Mouse (Mus musculus): ENCODE measurements around the gene Btg4. TPM values are rescaled to one million over a fixed set of nuclear protein-coding genes. Genes with fewer than 3 reads are reported as not detected.

Btg4 gene
- polyA plus RNA-seq, 1 experiment from 2014 or later, result not detected

DNA sequence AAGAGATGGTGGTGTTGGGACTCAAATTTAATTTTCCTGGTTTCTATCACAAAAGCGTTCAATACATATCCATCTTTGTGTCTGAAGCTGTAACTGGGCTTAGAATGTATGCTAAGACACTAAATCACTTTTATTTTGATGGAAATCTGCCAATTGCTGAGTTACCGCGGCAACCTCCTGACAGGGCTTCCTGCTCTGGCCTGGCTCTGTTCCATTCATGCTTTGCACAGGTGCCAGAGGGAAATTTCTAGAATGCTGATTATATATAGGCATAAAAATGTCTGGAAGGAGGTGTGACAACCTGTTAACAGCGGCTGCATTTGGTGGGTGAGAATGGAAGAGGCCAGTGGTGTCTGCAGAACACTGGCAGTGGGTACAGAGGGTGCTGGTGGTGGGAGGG lies 85.8 kb downstream of the Btg4 start:
- H3K9ac ChIP-seq (ENCODE audit: low read length), result no peak overlapping the region
- H3K36me3 ChIP-seq (ENCODE audit: control insufficient read depth, insufficient read depth, low read length), result no peaks in the 10 kb centered on the region
- no peaks in the 10 kb centered on the region for H3K27me3 ChIP-seq (ENCODE audit: control insufficient read depth, insufficient read depth, low read length)
- no peak for ATAC-seq (ENCODE audit: insufficient number of reproducible peaks, insufficient read depth, low FRiP score, low read depth)
- no peak overlapping the region for H3K27ac ChIP-seq (replicated peaks in 1 of 2; ENCODE audit: control insufficient read depth in 1 of 2, insufficient read depth in 1 of 2, low read depth in 2 of 2, low read length in 2 of 2)
- H3K4me2 ChIP-seq (ENCODE audit: low read length), result no peak overlapping the region
- no peaks in the 10 kb centered on the region for H3K9me3 ChIP-seq (ENCODE audit: control insufficient read depth, low read length)
- no peak overlapping the region for H3K4me3 ChIP-seq (ENCODE audit: control insufficient read depth in 1 of 2, insufficient read depth in 1 of 2, low read depth in 1 of 2, low read length in 2 of 2)
- H3K4me1 ChIP-seq (ENCODE audit: control insufficient read depth in 2 of 2, insufficient read depth in 2 of 2, low read length in 2 of 2), result peaks cover 0 to 2% of the 10 kb centered on the region in 2 experiments; a peak in 1 of 4 replicates
- 54% methylated on average over 4 of the region's 4 CpGs for WGBS

DNA sequence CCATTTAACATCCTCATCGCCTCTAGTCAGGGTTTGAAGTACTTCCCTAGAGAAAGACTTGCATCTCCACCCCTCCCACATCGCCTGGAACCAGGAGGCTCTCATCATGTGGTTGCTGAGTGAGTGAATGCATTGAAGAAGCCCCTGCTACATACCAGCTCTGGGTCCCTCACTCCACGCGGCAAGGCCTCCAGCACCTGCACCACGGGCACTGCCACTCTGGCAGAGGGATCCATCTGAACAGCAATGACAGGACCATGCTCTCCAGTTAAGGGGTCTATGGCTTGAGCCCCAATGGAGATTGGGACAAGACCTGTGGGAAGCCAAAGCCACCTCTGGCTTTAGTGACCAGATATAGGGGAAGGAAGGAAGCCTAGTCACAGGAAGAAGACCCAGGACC lies 86.6 kb downstream of the Btg4 start:
- no peaks in the 10 kb centered on the region for H3K36me3 ChIP-seq (ENCODE audit: control insufficient read depth, insufficient read depth, low read length)
- H3K4me3 ChIP-seq (ENCODE audit: control insufficient read depth in 1 of 2, insufficient read depth in 1 of 2, low read depth in 1 of 2, low read length in 2 of 2), result no peak overlapping the region
- 87% methylated on average over 5 of the region's 5 CpGs for WGBS
- H3K4me2 ChIP-seq (ENCODE audit: low read length), result no peak overlapping the region
- H3K9me3 ChIP-seq (ENCODE audit: control insufficient read depth, low read length), result no peaks in the 10 kb centered on the region
- H3K27ac ChIP-seq (replicated peaks in 1 of 2; ENCODE audit: control insufficient read depth in 1 of 2, insufficient read depth in 1 of 2, low read depth in 2 of 2, low read length in 2 of 2), result no peak overlapping the region
- peaks cover 4% of the 10 kb centered on the region; the same call in 1 of the 2 replicates for H3K27me3 ChIP-seq (ENCODE audit: control insufficient read depth, insufficient read depth, low read length)
- H3K9ac ChIP-seq (ENCODE audit: low read length), result no peak overlapping the region
- no peak for ATAC-seq (ENCODE audit: insufficient number of reproducible peaks, insufficient read depth, low FRiP score, low read depth)
- H3K4me1 ChIP-seq (ENCODE audit: control insufficient read depth in 2 of 2, insufficient read depth in 2 of 2, low read length in 2 of 2), result peaks cover 0 to 2% of the 10 kb centered on the region in 2 experiments; a peak in 1 of 4 replicates

DNA sequence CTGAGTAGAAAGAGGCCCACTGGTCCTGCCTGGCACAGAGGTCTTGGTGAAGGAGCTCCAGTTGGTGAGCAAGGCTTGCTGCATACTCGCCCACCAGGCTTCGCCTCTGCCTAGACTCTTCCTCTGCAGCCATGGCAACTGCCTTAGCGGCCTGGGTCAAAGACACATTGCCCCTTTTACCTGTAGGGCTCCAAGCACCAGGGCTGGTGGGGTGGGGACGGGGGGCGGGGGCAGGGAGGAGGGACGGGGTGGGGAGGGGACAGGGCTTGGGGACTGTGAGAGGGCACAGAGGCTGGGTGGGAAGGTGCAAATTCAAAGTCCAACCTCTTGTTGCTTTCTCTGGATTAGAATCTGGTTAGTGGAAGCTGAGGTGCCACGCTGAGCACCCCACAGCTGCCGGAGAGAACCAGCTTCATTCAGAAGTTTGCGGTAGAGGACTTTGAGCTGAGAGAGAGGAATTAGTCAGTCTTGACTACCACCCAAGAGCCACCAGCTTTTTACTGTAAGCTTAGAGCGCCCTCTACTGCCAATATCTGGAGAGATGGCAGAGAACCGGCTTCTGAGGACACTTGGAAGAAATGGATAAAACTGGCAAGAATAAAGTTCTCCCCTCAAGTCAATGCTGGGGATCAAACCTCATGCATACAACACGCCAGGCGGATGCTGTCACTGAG lies 91.5 kb downstream of the Btg4 start:
- no peak overlapping the region for H3K27ac ChIP-seq (replicated peaks in 1 of 2; ENCODE audit: control insufficient read depth in 1 of 2, insufficient read depth in 1 of 2, low read depth in 2 of 2, low read length in 2 of 2)
- no peak overlapping the region for H3K9ac ChIP-seq (ENCODE audit: low read length)
- no peak overlapping the region for H3K4me3 ChIP-seq (ENCODE audit: control insufficient read depth in 1 of 2, insufficient read depth in 1 of 2, low read depth in 1 of 2, low read length in 2 of 2)
- no peaks in the 10 kb centered on the region for H3K9me3 ChIP-seq (ENCODE audit: control insufficient read depth, low read length)
- no peaks in the 10 kb centered on the region for H3K36me3 ChIP-seq (ENCODE audit: control insufficient read depth, insufficient read depth, low read length)
- 14% methylated on average over 13 of the region's 13 CpGs for WGBS
- H3K4me2 ChIP-seq (ENCODE audit: low read length), result peak overlapping the region; percentile 19; the same call in 1 of the 2 replicates
- no peak for ATAC-seq (ENCODE audit: insufficient number of reproducible peaks, insufficient read depth, low FRiP score, low read depth)
- no peaks in the 10 kb centered on the region for H3K4me1 ChIP-seq (ENCODE audit: control insufficient read depth in 2 of 2, insufficient read depth in 2 of 2, low read length in 2 of 2)
- H3K27me3 ChIP-seq (ENCODE audit: control insufficient read depth, insufficient read depth, low read length), result peaks cover 4% of the 10 kb centered on the region; the same call in 1 of the 2 replicates

DNA sequence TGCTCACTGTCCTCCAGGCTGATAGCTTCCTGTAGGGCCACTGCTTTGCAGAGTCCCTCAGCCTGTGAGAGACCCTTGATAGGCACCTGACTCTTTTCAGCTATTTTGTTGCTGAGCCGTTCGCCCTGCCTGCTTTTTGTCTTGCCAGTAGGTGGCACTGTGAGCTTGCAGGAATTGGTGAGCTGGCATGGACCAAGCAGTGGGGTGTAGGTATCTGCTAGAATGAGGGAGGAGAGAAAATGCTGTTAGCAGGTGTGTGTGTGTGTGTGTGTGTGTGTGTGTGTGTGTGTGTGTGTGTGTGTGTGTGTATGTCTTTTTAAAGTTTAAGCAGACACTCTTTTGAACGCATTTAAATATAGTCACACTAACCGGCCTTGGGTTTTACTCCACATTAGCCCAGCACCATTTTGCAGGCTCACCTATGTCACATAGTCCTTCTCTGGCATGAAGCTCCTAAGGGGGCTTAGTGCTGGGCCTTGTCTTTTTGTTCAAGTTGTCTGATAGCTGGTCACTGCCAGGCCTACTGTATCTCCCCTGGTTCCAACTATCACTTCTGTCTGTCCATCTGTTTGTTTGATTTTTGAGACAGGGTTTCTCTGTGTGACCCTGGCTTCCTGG lies 101.2 kb downstream of the Btg4 start:
- H3K27ac ChIP-seq (replicated peaks in 1 of 2; ENCODE audit: control insufficient read depth in 1 of 2, insufficient read depth in 1 of 2, low read depth in 2 of 2, low read length in 2 of 2), result no peak overlapping the region
- no peak overlapping the region for H3K4me3 ChIP-seq (ENCODE audit: control insufficient read depth in 1 of 2, insufficient read depth in 1 of 2, low read depth in 1 of 2, low read length in 2 of 2)
- H3K4me2 ChIP-seq (ENCODE audit: low read length), result no peak overlapping the region
- H3K9me3 ChIP-seq (ENCODE audit: control insufficient read depth, low read length), result no peaks in the 10 kb centered on the region
- peaks cover 9% of the 10 kb centered on the region for H3K27me3 ChIP-seq (ENCODE audit: control insufficient read depth, insufficient read depth, low read length)
- whole genome bisulfite sequencing, result 24% methylated on average over 4 of the region's 4 CpGs
- 0 out of 4 replicates have a peak, but pooled peaks cover 0 to 2% of the 10 kb centered on the region in 2 experiments for H3K4me1 ChIP-seq (ENCODE audit: control insufficient read depth in 2 of 2, insufficient read depth in 2 of 2, low read length in 2 of 2)
- no peak overlapping the region for H3K9ac ChIP-seq (ENCODE audit: low read length)
- ATAC-seq (ENCODE audit: insufficient number of reproducible peaks, insufficient read depth, low FRiP score, low read depth), result 0 out of 2 replicates have a peak, but pooled peaks have one; percentile 18
- no peaks in the 10 kb centered on the region for H3K36me3 ChIP-seq (ENCODE audit: control insufficient read depth, insufficient read depth, low read length)

DNA sequence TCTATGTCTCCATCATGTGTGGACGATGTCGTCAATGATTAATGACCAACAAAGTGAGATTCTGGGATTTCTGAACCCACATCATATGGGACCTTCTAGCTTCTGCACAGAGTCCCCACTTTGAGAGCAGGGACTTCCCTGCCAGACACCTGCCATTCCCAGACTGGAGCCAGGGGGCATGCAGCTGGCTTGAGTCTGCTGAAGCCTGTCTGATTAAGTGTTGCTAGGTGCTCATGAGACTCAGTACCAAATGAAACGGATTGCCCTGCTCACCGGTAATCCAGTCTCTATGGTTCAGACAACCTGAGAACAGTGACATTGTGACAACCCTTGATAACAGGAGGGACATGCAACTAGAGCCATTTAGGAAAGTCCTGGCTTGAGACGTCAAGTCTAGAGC lies 103.3 kb downstream of the Btg4 start:
- Histone ChIP-seq H3K9me3 (ENCODE audit: control insufficient read depth, low read length) (no peaks in the 10 kb centered on the region), H3K27ac (replicated peaks in 1 of 2; ENCODE audit: control insufficient read depth in 1 of 2, insufficient read depth in 1 of 2, low read depth in 2 of 2, low read length in 2 of 2) (no peak overlapping the region), H3K4me3 (ENCODE audit: control insufficient read depth in 1 of 2, insufficient read depth in 1 of 2, low read depth in 1 of 2, low read length in 2 of 2) (no peak overlapping the region), H3K27me3 (ENCODE audit: control insufficient read depth, insufficient read depth, low read length) (peaks cover 9% of the 10 kb centered on the region), H3K9ac (ENCODE audit: low read length) (no peak overlapping the region), H3K4me1 (ENCODE audit: control insufficient read depth in 2 of 2, insufficient read depth in 2 of 2, low read length in 2 of 2) (peaks cover 0 to under 1% of the 10 kb centered on the region in 2 experiments; a peak in 1 of 4 replicates), H3K36me3 (ENCODE audit: control insufficient read depth, insufficient read depth, low read length) (no peaks in the 10 kb centered on the region), H3K4me2 (ENCODE audit: low read length) (no peak overlapping the region)
- 59% methylated on average over 5 of the region's 5 CpGs for WGBS
- no peak for ATAC-seq (ENCODE audit: insufficient number of reproducible peaks, insufficient read depth, low FRiP score, low read depth)

DNA sequence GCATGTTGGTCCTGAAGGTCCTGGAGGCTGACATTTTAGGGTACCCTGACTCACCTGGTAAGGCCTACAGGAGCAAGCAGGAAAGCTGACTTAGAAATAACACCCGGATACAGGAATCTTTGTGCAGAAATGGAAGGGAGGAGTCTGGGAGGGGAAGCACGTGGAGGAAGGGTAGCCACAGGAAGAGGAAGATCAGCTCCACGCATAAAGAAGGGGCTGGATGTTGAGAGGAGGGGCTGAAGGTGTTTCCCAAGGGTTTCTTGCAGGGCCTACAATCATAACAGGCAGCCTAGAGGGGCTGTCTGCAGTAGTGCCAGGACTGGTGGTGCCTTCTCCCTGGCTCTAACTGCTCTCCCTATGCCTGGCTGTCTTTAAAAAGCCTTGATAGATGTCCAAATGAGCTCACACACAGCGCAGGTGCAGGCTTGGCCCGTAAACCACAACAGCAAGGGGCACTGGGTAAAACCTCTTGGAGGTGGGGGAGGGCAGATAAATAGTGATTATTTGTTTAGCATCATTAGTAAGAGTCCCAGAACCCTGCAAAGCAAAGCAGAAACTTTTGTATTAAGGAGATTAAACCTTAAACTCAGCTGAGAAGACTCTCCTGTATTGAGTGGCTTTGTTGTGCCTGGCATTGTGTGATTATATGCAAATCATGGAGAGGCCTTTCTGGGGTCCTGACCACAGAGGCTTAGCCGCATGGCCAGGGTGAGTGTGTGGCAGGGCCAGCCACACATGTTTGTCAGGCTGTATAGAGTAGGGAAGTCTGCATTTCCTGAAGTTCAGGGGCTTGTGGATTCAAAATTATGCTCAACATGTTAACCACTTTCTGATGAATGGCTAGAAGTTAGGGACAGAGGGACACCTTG lies 104.8 kb downstream of the Btg4 start, which contains the start of gene Gm32742:
Gm32742 (minus strand) TSS at position 206 of the 869 bp plus-strand sequence.
- Histone ChIP-seq H3K9me3 (ENCODE audit: control insufficient read depth, low read length) (no peaks in the 10 kb centered on the region), H3K4me2 (ENCODE audit: low read length) (no peak within 1 kb of the TSS), H3K9ac (ENCODE audit: low read length) (no peak within 1 kb of the TSS), H3K27ac (replicated peaks in 1 of 2; ENCODE audit: control insufficient read depth in 1 of 2, insufficient read depth in 1 of 2, low read depth in 2 of 2, low read length in 2 of 2) (no peak within 1 kb of the TSS), H3K4me3 (ENCODE audit: control insufficient read depth in 1 of 2, insufficient read depth in 1 of 2, low read depth in 1 of 2, low read length in 2 of 2) (no peak within 1 kb of the TSS), H3K36me3 (ENCODE audit: control insufficient read depth, insufficient read depth, low read length) (no peaks in the 10 kb centered on the region), H3K27me3 (ENCODE audit: control insufficient read depth, insufficient read depth, low read length) (peaks cover 6% of the 10 kb centered on the region; the same call in 1 of the 2 replicates), H3K4me1 (ENCODE audit: control insufficient read depth in 2 of 2, insufficient read depth in 2 of 2, low read length in 2 of 2) (no peaks in the 10 kb centered on the region; a peak in 1 of 4 replicates)
- 51% methylated on average over 6 of the region's 6 CpGs for WGBS
- ATAC-seq (ENCODE audit: insufficient number of reproducible peaks, insufficient read depth, low FRiP score, low read depth), result no peak; the same call in 1 of the 2 replicates

DNA sequence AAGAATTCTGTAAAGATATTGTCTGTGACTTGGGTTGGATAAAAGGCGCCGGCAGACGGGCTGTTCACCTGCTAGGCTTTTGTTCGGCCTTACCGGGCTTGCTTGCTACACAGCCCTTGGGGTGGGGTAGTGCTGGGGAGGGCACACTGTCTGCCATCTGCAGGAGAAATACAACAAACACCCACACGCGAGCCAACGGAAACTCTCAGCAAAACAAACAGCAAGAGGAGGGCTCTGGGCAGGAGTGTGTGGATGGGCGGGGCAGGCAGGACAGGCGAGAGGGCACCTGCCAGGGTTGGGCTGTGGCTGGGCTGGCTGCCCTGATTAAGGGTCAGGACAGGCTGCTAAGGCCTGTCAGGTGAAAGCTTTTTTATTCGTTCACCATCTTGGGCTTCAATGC lies 107.3 kb downstream of the Btg4 start:
- no peak for ATAC-seq (ENCODE audit: insufficient number of reproducible peaks, insufficient read depth, low FRiP score, low read depth)
- Histone ChIP-seq H3K9ac (ENCODE audit: low read length) (no peak overlapping the region), H3K4me1 (ENCODE audit: control insufficient read depth in 2 of 2, insufficient read depth in 2 of 2, low read length in 2 of 2) (no peaks in the 10 kb centered on the region; a peak in 1 of 4 replicates), H3K36me3 (ENCODE audit: control insufficient read depth, insufficient read depth, low read length) (no peaks in the 10 kb centered on the region), H3K27me3 (ENCODE audit: control insufficient read depth, insufficient read depth, low read length) (no peaks in the 10 kb centered on the region), H3K4me3 (ENCODE audit: control insufficient read depth in 1 of 2, insufficient read depth in 1 of 2, low read depth in 1 of 2, low read length in 2 of 2) (no peak overlapping the region), H3K27ac (replicated peaks in 1 of 2; ENCODE audit: control insufficient read depth in 1 of 2, insufficient read depth in 1 of 2, low read depth in 2 of 2, low read length in 2 of 2) (no peak overlapping the region), H3K4me2 (ENCODE audit: low read length) (no peak overlapping the region), H3K9me3 (ENCODE audit: control insufficient read depth, low read length) (no peaks in the 10 kb centered on the region)
- 65% methylated on average over 11 of the region's 11 CpGs for WGBS
